Mouse (Mus musculus) testis, postnatal 10 days (tissue): Measurements from ENCODE around the gene Adgrl3.

Experiments used
- DNase-seq: peaks from one replicate; pipeline ENCODE4 v3.0.0; 2021; ENCODE audit warnings: low spot score

Adgrl3 gene

DNA sequence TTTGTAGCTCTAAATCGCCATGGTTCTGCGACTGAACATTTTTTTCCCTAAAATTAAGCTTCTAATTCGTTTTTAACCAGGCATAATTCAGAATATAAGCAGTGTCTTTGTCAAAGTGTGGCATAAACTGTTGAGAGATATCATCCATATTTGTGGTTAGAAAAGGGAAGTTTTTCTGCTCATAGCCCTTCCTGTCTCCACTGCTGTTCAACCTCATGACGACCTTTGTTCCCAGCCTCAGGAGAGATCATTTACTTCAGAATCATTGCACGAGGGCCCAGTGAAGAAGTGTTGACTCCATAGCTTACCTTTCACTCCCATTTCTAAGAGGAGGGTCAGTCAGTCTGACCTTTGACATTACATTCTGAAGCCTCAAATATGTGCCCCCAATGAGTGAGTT lies 56.4 kb downstream of the Adgrl3 start:
- DNase-seq: no peak

DNA sequence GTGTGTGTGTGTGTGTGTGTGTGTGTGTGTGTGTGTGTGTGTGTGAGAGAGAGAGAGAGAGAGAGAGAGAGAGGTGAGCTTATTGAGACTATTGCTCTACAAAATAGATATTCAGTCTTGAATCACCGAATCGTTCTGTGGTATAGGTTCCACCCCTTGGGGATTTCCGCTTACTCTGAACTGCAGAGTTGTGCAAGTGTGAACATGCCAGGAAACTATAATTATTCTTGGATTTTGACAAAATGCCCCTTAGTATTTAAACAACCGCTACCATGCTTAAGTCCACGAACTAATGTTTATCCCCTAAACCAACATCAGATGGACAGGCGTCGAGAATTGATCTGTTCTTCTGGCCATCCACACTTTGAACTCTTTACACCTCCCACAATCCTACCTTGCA lies 57.1 kb downstream of the Adgrl3 start:
- no peak for DNase-seq

DNA sequence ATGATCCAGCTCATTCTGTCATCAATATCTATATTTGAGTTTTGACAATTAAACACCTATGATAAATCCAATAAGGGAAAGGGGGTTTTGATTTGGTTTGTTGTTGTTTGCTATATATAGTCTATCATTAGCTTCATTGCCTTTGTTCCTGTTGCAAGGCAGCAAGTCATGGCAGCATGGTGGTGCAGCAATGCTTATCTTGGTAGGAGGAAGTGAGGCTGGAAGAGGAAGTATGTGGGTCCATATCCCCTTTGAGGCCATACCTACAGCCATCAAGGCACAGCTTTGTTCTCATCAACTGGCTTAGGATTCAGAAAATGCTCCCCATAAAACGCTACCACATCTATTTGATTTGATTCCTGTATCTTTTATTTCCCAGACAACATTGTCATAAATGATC lies 58.1 kb downstream of the Adgrl3 start:
- DNase-seq: no peak

DNA sequence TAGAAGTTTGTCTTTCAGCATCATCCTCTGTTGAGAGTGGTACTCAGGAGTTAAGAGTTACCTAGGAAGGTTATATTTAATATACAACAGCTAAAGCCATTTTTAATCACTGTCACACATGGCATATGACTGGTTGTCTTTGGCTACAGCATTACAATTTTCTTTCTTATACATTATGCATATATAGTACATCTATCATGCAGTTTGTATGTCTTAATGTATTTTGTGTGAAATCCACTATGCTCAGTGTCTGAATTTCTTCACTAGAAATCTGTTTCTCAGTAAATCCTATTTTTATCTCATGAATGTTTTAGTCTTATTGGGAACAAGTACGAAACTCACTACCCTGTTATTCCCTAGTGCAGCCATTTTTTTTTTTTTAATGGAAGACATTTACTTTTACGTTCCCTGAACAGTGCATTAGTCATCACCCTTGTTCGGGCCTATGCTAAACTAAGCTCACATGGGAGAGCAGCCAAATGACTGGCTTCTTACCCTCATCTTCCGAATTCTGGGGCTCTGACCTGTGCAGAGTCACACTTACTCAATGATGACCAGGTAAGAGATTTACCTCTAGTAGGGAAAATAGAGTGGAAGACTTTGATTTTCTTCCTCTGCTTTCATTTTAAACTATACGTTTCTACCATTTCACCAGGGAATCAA lies 63.9 kb downstream of the Adgrl3 start:
- no peak for DNase-seq

DNA sequence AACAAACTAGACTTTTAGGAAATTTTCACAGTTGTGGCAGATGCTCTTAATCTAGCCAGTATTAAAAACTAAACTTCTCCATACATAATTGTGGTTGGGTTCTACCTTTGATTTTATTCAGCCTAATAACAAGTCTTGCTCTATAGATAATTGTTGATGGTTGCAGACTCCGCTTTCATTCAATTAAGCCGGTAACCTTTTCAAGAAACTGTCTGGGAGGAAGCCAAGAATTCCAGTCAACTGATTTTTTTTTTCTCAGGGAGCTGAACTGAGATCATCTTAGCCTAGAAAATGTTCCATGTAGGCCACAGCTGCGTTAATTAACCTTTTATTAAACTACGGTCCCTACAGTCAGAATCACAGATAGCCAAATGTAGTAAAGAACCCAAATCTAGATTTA lies 65.2 kb downstream of the Adgrl3 start:
- no peak for DNase-seq

DNA sequence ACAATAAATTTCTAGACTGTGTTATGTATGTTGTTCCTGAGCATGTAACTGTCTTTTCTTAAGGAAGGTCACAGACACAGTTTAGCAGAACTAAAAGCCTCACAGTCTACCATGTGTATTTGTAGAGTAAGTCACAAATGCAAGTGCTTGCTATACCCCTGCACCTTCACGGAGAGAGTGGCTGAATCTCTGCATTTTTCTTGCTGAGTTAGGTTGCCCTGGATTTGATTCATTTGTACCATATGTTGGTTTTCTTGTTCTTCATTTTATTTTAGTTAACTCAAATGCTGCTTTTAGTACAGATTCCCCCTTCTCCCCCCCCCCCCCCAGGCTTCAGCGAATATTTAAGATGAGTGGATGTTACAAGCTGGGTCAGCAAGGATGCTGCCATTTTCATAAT lies 68.7 kb downstream of the Adgrl3 start:
- DNase-seq: no peak

DNA sequence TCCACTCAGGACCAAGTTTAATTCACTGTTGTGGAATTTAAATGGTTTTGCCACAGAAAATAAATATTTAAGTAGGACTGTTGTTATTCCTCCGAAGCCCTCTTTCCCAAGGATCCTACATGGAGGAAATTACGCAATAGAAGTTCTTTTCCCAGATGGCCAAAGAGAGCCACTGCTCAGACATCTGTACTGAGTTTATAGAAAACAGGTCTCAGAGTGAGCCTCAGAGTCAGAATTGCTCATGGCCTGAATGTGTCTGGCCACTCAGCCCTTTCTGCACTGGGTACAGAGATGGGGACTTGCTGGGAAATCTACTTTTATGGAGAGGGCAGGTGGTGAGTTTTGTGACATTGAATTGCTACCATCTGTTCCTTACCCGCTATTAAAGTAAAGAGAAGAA lies 74.7 kb downstream of the Adgrl3 start:
- no peak for DNase-seq

DNA sequence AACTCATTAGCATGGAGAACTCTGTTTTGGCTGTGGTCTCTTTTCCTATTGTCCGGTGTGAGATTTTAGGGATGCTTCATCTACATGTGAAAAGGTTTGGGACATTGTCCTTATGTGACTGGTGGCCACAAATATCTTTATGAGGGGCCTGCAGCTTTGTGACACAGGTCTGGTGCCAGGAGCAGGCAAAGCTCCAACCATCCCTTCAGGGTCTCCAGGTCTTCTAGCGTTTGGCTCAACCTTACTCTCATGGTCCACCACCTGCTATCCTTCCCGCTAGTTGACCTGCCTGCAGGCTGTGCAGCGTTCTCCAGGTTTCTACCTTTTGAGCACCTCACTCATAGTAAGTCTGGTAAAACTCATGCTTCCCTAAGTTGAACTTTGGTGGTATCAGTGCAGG lies 77.2 kb downstream of the Adgrl3 start:
- DNase-seq: no peak

DNA sequence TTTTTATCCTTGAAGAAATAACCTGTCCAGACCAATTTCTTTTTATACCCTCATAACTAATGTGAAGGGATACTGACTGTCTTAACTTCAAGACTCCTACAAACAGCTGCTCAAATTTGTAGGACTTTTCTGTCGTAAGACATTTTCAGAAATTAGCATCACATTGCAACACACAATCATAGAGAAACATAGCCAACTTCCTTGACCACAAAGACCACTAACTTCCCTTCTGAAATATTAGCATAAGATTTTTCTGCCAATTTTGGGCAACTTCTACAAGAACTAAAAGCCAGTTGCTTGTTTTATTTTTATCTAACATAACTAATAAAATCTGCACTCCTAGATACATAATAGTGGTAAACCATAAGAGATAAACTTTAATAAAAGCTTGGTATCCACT lies 87.5 kb downstream of the Adgrl3 start:
- DNase-seq: no peak

DNA sequence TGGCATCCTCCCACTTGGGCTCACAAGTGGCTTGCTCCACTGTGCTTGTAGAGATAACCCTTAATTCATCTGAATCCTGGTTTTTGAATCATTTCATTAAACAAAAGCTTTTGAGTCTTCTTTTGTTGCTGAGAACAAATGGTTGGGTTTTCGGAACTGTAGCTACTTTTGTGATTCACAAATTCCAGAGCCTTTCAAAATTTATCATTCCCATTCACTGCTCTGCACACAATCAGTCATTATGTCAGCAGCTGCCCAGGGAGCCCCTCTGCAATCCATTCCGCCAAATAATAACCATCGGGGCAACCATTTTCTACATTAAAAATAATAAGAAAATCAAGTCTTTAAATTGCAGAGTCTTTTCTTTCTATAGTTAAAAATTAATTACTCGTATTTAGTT lies 104.5 kb downstream of the Adgrl3 start:
- no peak for DNase-seq

DNA sequence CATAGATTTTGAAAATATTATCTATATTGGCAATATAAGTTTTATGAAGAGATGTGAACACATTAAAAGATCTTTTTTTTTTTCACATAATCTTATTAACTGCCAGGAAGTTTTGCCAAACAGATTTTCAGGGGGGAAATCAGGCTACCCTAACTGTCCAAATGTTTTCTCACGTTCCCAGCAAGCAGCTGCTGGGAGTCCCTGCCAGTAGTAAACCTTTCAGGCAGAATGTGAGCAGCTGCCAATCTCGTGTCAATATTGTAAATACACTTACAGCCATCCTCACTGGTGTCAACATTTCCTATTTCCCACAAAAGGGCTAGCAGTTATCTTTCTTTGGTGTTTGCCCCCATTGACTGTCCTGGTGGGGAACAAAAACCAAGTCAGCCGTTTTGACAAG lies 107.7 kb downstream of the Adgrl3 start:
- DNase-seq: no peak

DNA sequence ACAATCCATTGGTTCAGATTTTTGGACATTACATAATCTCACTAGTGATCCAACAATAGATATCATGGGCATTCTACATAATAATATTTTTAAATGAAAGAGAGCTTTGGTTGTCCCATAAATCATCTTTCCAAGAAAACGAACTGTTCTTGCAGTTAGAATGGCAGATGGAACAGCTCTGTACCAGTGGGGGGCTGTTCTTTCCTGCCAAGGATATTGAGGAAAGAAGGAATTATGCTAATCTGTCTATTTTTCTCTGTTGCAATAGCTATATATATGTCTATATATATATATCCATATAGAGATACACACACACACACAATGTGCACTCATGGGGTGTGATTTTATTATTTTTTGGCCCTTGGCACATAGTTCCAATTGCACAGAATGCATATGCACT lies 116.5 kb downstream of the Adgrl3 start:
- no peak for DNase-seq

DNA sequence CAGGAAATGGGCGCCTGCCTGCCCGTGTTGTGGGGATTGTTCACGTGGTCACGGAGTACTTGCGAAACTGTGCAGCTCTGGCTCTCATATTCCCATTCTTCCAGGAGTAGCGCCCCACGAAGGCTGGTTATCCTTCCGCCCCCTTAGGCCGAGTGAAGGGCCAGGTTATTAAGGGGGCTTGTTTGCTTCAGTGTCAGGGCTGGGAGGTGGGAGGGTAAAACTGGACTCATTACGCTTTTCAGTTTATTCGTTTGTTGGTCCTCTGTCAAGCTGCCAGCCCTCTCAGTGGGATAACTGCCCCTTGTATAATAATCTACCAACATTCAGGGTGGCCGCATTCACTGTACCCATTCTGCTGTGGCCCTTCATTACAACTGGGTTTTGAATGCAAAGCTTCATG lies 135.9 kb downstream of the Adgrl3 start:
- DNase-seq: no peak

DNA sequence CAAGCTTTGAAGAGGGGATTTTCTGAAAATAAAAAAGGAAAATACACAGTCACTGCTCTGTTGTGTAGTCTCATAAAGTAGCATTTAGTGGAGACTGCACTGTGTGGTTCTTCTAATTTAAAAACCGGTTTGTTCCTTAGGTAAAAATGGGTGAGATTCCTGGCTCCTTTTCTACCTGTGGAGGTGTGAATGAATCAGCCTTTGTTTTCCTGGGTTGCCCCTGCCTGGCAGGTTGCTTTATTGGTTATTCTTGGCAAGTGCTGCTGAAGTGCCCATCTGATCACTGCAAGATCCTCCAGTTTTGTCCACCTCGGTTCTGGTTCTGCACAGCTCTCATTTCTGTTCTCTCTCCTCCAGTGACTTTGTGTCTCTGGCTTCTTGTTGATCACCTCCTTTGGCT lies 136.3 kb downstream of the Adgrl3 start:
- no peak for DNase-seq

DNA sequence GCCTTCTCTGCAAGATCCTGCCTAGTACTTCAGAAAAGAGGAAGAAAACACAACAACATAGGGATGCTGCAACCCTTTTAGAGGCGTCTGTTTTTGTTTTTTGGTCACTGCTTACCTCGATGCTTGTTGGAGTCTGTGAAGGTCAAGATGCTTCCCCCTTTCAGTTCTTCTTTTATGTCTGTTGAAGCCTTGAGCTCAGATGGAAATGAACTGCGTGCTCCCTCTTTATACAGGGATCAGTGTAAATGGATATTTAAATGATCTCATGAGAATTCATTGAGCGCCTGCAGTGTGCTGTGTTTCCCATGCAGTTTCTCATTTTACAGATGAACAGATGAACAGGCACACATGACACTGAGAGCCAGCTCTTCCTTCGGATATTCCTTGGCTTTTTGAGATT lies 136.9 kb downstream of the Adgrl3 start:
- DNase-seq: no peak

DNA sequence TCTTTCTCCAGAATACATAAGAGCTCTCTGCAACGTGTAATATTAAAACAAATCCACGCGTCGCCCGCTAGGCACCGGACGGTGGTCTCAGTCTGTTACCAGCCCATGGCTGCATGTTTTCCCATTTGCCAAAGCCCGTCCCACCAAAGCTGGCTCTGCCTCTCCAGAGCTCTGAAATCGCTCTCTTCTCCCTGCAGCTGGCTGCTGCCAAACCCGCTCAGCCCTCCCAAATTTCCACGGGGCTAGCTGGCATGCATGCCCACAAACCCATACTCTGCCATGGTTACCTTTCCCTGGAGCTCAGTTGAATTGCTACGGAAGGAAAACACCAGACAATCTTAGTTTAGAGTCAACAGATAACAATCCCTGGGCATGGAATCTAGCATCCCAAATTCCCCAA lies 139.1 kb downstream of the Adgrl3 start:
- no peak for DNase-seq

DNA sequence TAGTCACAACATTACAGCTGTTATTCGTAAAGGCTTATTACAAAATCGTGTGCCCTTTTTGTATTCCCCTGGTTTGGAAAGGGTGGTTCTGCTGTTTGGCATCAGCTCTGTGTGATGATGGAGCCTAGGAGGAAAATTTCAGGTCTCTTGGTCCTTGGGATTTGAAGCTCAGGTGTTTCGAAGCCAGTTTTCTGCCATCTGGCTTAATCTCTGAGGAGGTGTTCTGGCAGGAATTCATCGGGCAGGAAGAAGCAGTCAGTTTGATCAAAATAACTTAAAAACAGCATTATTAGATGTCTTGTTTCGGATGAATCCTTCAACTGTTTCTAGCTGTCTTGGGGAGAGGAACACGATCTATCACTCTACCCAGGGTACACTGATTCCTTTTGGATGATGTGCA lies 140.5 kb downstream of the Adgrl3 start:
- DNase-seq: no peak

DNA sequence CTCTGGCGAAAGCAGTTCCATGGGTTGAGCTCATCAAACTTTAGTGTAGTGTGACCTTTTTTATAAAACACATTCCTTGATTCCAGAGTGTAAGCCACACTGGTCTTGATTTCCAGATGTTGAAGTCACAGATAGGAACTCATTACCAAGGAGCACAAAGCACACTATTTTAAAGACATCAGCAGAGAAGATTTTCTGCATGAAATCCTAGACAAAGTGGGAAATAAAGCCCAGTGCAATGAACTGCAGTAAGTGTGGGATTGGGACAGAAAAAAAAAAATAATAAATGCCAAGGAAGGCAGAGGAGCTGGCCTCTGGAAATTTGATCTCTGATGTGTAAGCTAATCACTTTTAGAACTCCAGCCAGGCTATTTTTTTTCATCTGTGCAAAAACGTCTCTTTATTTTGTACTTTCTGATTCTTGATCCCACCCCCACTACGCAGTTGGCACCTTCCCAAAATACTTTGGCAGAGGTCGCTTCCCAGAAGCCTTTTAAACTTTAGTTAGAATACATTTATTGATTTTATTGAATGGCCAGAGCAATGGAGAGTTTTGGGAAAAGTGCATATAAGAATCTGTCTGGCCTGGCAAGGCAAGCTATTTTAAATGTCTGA lies 169.0 kb downstream of the Adgrl3 start:
- no peak for DNase-seq

DNA sequence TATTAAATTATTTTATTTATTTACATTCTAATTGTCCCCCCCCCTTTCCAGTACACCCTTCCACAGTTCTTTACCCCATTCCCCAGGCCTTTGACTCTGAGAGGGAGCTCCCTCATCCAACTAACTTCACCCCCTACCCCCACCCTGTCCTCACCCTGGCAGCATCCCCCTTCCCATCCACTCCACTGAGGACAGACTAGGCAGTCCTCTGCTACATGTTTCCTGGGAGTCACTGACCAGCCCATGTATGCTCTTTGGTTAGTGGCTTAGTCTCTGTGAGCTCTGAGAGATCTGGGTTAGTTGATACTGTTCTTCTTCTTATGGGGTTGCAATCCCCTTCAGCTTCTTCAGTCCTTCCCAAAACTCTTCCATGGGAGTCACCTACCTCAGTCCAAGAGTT lies 180.4 kb downstream of the Adgrl3 start:
- no peak for DNase-seq

DNA sequence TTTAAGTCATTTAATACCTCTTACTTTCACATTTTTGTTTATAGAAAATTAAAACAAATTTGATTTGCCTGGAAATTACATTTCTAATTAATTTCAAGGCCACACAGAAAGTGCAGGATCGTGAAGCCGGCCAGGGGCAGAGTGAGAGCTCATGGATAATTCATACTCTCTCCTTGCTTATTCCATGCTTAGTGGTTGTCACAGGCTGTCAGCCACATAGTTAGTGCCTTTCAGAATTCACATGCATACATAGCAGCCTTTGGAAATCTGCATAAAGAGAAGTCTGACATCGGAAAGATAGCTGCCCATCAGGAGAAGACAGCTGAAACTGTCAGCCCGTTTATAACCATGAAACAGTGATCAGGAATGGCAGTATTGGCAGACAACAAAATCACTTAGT lies 181.9 kb downstream of the Adgrl3 start:
- DNase-seq: no peak

DNA sequence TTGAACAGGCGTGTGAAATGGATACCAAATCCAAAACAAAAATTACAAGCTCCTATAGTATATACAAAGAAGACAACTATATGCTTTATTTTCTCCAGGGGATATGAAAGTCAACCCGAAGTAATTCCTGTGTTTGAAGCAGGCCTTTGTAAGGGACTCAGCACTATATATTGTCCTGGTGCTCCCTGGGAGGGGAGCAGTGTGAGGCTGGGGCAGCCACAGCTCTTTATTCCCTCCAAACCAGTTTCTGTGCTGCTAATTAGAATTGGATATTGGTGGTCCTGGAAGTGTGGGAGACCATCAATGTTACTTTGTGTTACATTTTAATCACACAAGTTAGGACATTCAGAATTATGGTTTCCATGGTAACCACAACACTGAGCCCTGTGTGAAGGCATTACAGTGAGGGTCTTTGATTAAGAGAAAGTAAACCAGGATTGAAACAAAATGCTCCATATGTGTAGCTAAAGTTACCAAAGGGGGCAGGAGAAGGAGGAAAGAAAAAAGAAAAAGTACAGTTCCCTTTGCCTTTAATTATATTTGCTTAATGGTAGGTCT lies 198.6 kb downstream of the Adgrl3 start:
- no peak for DNase-seq

DNA sequence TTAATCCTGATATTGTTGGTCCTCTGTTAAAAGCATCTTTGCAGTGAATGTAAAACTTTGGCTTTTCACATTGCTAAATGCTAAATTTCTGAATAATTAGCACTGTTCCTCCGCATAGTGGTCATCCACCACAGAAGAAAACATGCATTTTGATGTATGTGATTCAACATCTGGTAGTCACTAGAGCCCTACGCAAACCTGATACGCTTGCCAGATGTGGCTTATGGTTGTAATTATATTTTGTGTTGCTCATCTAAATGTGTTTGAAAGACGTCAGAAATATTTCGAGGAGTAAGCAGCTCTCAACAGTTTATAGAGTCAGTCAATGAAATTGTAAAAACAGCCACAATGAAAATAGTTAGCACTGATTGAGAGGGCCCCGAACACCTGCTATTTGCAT lies 204.5 kb downstream of the Adgrl3 start:
- DNase-seq: no peak

DNA sequence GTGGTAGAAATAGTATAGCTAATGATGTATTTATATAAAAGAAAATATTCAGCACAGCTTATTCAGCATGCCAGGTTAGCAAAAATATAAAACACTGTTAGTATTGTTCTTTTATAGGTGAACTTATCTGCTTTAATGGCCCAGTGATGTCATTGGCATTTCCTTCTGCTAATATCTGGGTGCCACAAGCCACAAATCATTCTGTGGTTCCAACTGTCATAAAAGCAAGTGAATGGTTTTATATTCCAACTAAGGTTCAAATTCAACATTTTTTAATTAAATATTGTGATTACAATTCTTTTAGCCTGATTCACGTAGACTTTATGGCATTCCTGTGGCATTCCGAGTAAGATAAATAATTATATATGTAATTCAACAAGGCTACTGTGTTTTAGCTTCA lies 205.5 kb downstream of the Adgrl3 start:
- DNase-seq: no peak

DNA sequence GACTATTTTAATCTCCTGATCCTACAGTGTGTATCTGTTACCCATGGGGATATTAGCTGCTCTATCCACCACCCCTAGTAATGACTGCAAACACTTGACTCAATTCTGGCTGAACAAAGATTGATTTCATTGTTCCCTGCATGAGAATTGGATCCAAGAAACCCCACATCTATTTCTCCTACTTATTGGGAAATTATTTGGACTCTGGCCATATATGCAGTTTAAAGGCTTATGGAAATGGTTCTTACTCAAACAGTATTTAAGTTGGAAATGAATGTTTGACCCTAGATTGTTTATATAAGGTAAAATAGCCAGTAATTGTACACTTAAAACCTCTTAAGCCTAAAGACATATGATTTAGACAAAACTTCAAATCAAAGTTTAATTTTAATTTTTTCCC lies 207.3 kb downstream of the Adgrl3 start:
- DNase-seq: no peak
